Mouse (Mus musculus): ENCODE data around the gene Alyref2. TPM values are rescaled to one million over a fixed set of nuclear protein-coding genes. Genes with fewer than 3 reads are reported as not detected.

The Alyref2 gene
- polyA plus RNA-seq, 1 experiment from 2014 or later = 28.3 TPM

GRCm38 (mm10) chr1:171552230-171552629, 49.0 kb downstream of the Alyref2 start:
- H3K27me3 ChIP-seq (replicated peaks; ENCODE audit: control insufficient read depth, insufficient read depth, low read length) = no peaks in the 10 kb centered on the region
- H3K4me1 ChIP-seq (ENCODE audit: control insufficient read depth, insufficient read depth, low read depth, low read length) = no peaks in the 10 kb centered on the region
- no peak for ATAC-seq
- H3K4me3 ChIP-seq (ENCODE audit: low read length) = no peak overlapping the region
- H3K4me2 ChIP-seq (ENCODE audit: low read length) = no peak overlapping the region
- no peaks in the 10 kb centered on the region for H3K36me3 ChIP-seq (ENCODE audit: control insufficient read depth, insufficient read depth, low read length)
- H3K27ac ChIP-seq (ENCODE audit: low read depth, low read length) = no peak overlapping the region
- no peaks in the 10 kb centered on the region for H3K9me3 ChIP-seq (ENCODE audit: control insufficient read depth, low read length)
- H3K9ac ChIP-seq (ENCODE audit: low read depth, low read length) = no peak overlapping the region
- 70% methylated on average over 2 of the region's 2 CpGs for WGBS

GRCm38 (mm10) chr1:171553359-171554341, 50.4 kb downstream of the Alyref2 start:
- H3K9ac ChIP-seq (ENCODE audit: low read depth, low read length) = no peak overlapping the region
- no peak overlapping the region for H3K27ac ChIP-seq (ENCODE audit: low read depth, low read length)
- H3K27me3 ChIP-seq (replicated peaks; ENCODE audit: control insufficient read depth, insufficient read depth, low read length) = no peaks in the 10 kb centered on the region
- peak; percentile 60; the same call in 1 of the 2 replicates for ATAC-seq
- H3K36me3 ChIP-seq (ENCODE audit: control insufficient read depth, insufficient read depth, low read length) = no peaks in the 10 kb centered on the region
- 80% methylated on average over 11 of the region's 11 CpGs for WGBS
- H3K4me2 ChIP-seq (ENCODE audit: low read length) = no peak overlapping the region
- no peak overlapping the region for H3K4me3 ChIP-seq (ENCODE audit: low read length)
- no peaks in the 10 kb centered on the region for H3K4me1 ChIP-seq (ENCODE audit: control insufficient read depth, insufficient read depth, low read depth, low read length)
- H3K9me3 ChIP-seq (ENCODE audit: control insufficient read depth, low read length) = no peaks in the 10 kb centered on the region

Other genes with a start within 250 kb of the Alyref2 start
- 101 and 106 TPM in 2 replicates for gene B4galt3, start 233.2 kb upstream of the Alyref2 start, polyA plus RNA-seq (2015; fragmentation: Nextera tagmentation; extraction: Ambion mirVana)
- gene Ppox, start 222.3 kb upstream of the Alyref2 start, polyA plus RNA-seq (2015; fragmentation: Nextera tagmentation; extraction: Ambion mirVana) = 42.7 and 47.9 TPM in 2 replicates
- gene Usp21, start 215.5 kb upstream of the Alyref2 start, polyA plus RNA-seq (2015; fragmentation: Nextera tagmentation; extraction: Ambion mirVana) = 92.3 and 101 TPM in 2 replicates
- 115 and 126 TPM in 2 replicates for gene Ufc1, start 208.5 kb upstream of the Alyref2 start, polyA plus RNA-seq (2015; fragmentation: Nextera tagmentation; extraction: Ambion mirVana)
- 46.5 and 49.5 TPM in 2 replicates for gene Dedd, start 174.3 kb upstream of the Alyref2 start, polyA plus RNA-seq (2015; fragmentation: Nextera tagmentation; extraction: Ambion mirVana)
- gene Nit1, start 157.8 kb upstream of the Alyref2 start, polyA plus RNA-seq (2015; fragmentation: Nextera tagmentation; extraction: Ambion mirVana) = 51.2 and 54.7 TPM in 2 replicates
- gene Pfdn2, start 157.8 kb upstream of the Alyref2 start, polyA plus RNA-seq (2015; fragmentation: Nextera tagmentation; extraction: Ambion mirVana) = 123 and 143 TPM in 2 replicates
- gene Klhdc9, start 142.7 kb upstream of the Alyref2 start, polyA plus RNA-seq (2015; fragmentation: Nextera tagmentation; extraction: Ambion mirVana) = 3.3 and 4.3 TPM in 2 replicates
- 4.1 and 4.7 TPM in 2 replicates for gene Nectin4, start 133.4 kb upstream of the Alyref2 start, polyA plus RNA-seq (2015; fragmentation: Nextera tagmentation; extraction: Ambion mirVana)
- 0.73 and 0.79 TPM in 2 replicates for gene Arhgap30, start 114.5 kb upstream of the Alyref2 start, polyA plus RNA-seq (2015; fragmentation: Nextera tagmentation; extraction: Ambion mirVana)
- gene Usf1, start 92.2 kb upstream of the Alyref2 start, polyA plus RNA-seq (2015; fragmentation: Nextera tagmentation; extraction: Ambion mirVana) = 150 and 170 TPM in 2 replicates
- gene Tstd1, start 84.6 kb upstream of the Alyref2 start, polyA plus RNA-seq (2015; fragmentation: Nextera tagmentation; extraction: Ambion mirVana) = 6.3 and 7.0 TPM in 2 replicates
- gene F11r, start 65.9 kb upstream of the Alyref2 start, polyA plus RNA-seq (2015; fragmentation: Nextera tagmentation; extraction: Ambion mirVana) = 14.1 and 15.6 TPM in 2 replicates
- not detected in 2 replicates for gene Itln1, start 31.8 kb downstream of the Alyref2 start, polyA plus RNA-seq (2015; fragmentation: Nextera tagmentation; extraction: Ambion mirVana)
- not detected in 2 replicates for gene Cd244a, start 55.7 kb downstream of the Alyref2 start, polyA plus RNA-seq (2015; fragmentation: Nextera tagmentation; extraction: Ambion mirVana)
- gene Ly9, start 103.9 kb downstream of the Alyref2 start, polyA plus RNA-seq (2015; fragmentation: Nextera tagmentation; extraction: Ambion mirVana) = 0.18 TPM in 1 of 2 replicates, not detected in the other
- 0.12 TPM in 1 of 2 replicates, not detected in the other for gene Slamf7, start 149.6 kb downstream of the Alyref2 start, polyA plus RNA-seq (2015; fragmentation: Nextera tagmentation; extraction: Ambion mirVana)
- gene Cd48, start 178.5 kb downstream of the Alyref2 start, polyA plus RNA-seq (2015; fragmentation: Nextera tagmentation; extraction: Ambion mirVana) = 0.98 and 1.3 TPM in 2 replicates